Mouse (Mus musculus) thymus, postnatal 36 days (tissue): ENCODE results near the gene Notch2.
"Not testable (repeated sequence)": the region's sequence is repeated elsewhere in the genome, so short reads cannot be mapped to it uniquely, and the experiment has no call there.

Experiments used
- DNase-seq, 2 experiments: peaks; one replicate each; pipeline ENCODE4 v3.0.0; 2022; ENCODE audit warnings: mixed read lengths in 2 of 2

Notch2 gene

DNA sequence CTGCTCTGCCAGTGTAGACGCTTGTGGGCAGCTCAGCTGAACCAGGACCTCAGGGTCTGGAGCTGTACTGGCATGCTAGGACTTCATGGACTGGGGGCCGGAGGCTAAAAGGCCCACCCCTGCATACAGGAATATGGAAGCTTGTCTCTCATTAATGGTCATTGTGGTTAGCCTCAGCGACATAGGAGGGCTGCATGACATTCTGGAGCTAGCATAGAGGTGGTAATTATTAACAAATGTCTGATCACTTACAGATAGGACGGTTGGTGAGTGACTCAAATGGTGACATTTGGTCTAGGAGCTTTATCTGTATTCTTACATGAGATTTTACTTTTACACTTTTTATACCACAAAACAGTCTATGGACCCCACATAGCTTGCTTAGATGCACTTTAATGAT lies 92.8 kb downstream of the Notch2 start:
- DNase-seq: no peak

- DNase-seq: no peak
These were observed 93.4 kb downstream of the Notch2 start for GRCm38 (mm10) chr3:98106590-98107313.

GRCm38 (mm10) chr3:98108416-98108815 lies 95.1 kb downstream of the Notch2 start:
- no peak for DNase-seq

GRCm38 (mm10) chr3:98108866-98109265 lies 95.5 kb downstream of the Notch2 start:
- no peak for DNase-seq

DNA sequence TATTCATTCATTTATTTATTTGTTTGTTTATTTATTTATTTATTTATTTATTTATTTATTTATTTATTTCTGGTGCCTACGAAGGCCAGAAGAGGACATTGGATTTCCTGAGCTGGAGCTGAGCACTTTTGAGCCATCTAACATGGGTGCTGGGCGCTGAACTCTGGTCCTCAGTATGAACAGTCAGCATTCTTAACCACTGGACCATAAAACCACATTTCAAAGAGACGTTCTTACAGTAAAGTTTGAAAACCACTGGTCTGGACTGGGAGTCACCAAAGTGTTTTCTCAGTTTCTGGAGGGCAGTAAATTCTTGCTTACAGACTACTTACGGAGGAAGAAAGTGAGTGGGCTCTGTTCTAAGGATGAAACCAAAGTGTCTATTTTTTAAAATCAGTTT lies 97.3 kb downstream of the Notch2 start:
- DNase-seq: no peak

- no peak for DNase-seq
These were observed 104.9 kb downstream of the Notch2 start for GRCm38 (mm10) chr3:98118252-98118651.

DNA sequence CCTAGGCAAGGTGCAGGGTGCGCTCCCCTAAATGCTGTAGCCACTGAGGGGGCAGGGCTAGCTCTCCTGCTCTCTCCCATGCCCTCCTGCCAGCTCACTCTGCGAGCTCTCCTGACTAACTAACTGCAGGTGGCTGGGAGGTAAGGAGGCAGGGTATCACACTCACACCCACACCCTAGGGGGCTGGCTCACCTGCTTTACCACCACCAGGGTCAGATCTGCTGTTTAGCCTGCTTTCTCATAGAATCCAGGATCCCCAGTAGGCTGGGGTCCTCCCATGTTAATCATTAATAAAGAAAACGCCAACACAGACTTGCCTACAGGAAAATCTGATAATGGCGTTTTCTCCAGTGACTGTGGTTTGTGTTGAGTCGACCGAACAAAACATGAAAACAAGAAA lies 106.0 kb downstream of the Notch2 start:
- no peak for DNase-seq

DNA sequence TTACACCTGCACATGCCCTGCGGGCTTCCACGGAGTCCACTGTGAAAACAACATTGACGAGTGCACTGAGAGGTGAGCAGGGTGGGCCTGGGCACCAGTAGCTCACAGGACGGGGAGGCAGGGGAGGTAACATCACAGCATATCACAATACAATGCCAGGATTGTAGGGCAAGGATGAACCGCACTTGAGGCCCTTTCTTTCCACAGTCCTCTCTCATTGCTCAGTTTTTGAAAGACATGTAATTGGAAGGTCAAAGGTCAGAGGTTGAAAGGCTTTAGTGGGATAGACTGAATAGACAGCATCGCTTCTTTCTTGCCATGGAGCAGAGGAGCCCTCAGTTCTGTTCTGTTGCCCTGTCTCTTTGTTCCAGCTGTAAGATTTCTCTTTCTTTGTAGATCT lies 107.6 kb downstream of the Notch2 start:
- DNase-seq: no peak

DNA sequence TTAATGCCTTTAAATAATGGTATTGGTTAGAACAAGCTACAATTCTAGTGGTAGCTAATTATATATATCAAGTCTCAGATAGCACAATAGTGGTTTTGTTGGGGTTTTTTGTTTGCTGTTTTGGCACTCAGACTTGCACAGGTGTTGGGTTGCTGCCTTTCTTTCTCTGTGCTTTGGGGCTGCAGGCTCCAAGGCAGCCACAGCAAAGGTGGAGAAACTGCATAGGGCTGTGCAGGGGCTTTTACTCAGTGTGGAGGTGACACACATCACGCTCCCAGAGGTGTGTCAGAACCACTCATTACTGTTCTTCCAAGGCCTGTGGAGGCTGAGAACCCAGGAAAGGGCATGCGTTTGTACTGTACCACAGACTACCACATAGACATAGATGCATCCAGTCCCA lies 114.4 kb downstream of the Notch2 start:
- DNase-seq: no peak

DNA sequence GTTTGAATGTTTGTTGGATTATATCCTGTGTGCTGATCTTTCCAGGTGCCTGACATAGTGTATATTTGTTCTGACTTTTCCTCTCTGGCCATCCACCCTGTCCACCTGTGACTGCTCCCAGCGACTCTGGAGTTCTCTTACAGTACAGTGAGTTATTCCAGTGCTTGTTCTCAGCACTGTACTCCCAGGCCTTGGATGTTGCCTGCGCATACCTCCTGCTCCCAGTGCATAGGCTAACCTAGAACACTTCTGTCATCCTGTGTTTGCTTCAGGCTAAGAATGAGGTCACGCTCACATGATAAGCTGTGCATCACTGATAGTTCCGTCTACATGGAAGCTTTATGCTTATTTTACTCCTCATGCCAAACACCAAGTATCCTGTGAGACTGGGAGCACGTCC lies 115.4 kb downstream of the Notch2 start:
- no peak for DNase-seq

- DNase-seq: not testable (repeated sequence)
These were observed 118.8 kb downstream of the Notch2 start for GRCm38 (mm10) chr3:98132140-98132539.

DNA sequence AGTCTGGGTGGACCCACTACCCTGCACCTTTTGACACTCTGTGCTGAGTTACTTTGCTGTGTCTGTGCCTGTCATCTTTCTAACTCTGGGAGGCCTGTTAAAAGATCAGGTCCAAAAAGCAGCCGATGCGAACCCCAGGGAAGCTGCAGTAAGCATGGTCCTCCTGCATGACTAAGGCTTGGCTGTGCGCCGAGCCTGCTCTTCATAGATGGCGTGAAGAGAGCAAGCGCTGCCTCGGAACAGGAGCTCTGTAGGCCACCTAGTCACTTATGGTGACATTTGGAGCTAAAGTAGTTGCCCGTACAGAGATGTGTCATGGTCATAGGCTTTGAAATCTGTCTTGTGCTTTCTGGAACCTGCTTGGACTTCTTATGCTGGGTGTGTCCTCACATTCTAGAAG lies 119.3 kb downstream of the Notch2 start:
- no peak for DNase-seq

DNA sequence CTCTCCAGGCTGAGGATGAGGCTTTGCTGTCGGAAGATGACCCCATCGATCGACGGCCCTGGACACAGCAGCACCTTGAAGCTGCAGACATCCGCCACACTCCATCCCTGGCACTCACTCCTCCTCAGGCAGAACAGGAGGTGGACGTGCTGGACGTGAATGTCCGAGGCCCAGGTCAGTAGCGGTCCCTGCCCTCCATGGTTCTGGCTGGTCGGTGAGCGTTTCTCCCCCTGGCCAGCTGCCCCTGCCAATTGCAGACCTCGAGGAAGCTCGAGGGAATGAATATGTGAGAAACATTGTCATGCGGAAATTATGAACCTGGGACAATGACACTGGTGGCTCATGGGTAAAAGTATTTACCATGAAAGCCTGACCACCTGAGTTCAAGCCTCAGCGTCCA lies 128.1 kb downstream of the Notch2 start:
- no peak for DNase-seq

GRCm38 (mm10) chr3:98142862-98143261 lies 129.5 kb downstream of the Notch2 start:
- DNase-seq: no peak

DNA sequence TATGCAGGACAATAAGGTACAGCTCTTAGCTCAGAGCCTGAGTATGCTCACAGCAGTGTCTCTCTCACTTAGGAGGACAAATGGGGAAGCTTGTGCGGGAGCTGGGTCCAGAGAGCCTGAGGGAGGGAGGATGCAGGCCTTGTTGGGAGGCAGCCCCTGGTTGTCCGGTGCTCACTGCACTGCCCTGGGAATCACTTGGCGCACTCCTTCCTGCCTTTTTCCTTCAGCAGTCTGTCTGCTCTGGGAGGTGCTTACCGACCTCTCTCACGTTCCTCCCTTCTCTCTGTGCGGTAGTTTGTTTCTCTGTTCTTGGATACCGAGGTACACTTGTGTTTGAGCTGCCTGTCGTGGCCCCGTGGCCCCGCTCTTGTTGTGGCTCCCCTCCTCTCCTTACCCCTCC lies 131.9 kb downstream of the Notch2 start:
- no peak for DNase-seq

- DNase-seq: no peak
These were observed 133.4 kb downstream of the Notch2 start for GRCm38 (mm10) chr3:98146471-98147410.

DNA sequence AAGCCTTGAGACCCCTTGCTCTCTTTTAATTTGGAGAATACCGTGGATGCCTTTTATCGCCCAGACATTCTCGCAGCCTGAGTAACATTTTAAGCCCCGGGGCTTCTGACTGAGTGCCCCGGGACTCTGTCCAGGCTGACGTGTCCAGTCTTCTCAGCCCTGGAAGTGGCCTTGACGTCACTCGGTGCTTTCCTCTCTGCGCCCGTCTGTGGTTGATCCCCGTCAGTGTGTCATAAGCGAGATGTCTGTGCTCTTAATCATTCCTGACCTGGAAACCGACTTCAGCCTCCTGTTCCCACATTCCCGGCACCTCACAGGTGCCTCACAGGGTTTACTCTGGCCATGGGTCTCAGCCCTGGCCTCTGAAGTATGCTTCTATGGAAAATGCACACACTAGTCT lies 134.4 kb downstream of the Notch2 start:
- DNase-seq: no peak

GRCm38 (mm10) chr3:98149881-98150280 lies 136.6 kb downstream of the Notch2 start:
- no peak for DNase-seq

DNA sequence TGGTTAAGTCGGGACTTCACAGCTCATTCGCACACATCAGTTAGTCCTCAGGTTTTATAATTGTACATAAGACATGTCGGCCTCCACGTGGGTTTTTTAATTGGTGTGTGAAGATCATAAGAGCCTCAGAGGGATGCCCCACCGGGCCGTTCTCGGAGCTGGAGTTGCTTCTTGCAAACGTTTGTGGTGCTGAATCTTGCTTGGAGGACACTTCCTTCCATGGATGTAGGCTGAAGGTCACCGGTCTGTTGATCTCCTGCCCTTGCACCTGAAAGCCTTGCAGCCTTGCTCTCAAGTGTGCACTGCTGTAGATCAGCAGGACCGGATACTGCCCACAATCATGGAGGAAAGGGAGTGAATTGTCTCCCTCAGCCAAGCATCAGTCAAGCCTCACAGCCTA lies 137.7 kb downstream of the Notch2 start:
- DNase-seq: no peak

DNA sequence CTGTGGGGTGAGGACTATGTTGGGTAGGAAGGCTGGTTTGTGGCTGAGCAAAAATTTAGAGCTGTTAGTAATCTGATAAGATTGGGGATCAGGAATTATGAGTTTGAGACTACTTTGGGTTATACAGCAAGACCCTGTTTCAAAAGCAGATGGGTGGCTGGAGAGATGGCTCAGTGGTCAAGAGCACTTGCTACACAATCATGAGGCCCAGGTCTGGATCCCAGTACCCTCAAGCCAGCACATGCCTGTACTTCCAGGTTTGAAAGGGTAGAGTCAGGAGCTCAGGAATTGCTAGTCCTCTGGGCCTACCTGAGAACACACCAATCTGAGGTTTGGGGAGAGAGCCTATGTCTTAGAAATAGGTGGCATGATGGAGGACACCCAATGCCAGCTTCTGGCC lies 140.1 kb downstream of the Notch2 start:
- DNase-seq: no peak

- DNase-seq: no peak
These were observed 142.8 kb downstream of the Notch2 start for GRCm38 (mm10) chr3:98156158-98156557.

DNA sequence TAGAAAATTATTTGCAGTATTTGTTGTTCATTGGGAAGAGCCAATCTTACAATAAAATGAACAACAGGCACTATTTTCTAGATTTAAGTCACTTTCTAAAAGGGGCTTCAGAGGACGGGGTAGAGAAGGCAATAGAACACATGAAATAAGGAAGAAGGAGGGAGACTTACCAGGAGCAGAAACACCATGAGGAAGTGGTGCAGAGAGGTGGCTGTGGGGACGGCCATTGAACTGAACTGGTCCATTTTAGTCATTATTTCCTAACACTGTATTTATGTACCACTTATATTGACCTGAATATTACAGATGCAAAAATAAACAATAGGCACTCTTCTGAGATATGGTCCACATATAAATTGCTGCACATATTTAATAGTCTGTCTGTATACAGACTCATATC lies 143.7 kb downstream of the Notch2 start:
- no peak for DNase-seq

DNA sequence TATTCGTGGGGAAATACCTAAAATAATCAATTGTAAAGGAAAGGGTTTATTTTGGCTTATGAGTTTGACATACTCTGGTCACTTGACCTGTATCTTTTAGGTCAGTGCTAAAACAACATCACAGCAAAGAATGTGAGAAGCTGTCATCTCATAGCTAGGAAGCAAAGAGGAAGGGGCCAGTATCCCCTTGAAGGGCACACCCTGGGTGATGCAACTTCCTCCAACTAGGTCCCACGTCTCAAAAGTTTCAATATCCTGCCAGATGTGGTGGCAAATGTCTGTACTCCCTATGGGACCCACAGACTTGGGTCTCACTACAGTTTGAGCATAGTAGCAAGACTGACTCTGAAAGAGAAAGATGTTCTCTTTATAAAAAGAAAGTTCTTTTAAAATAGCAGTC lies 144.3 kb downstream of the Notch2 start:
- DNase-seq: no peak

DNA sequence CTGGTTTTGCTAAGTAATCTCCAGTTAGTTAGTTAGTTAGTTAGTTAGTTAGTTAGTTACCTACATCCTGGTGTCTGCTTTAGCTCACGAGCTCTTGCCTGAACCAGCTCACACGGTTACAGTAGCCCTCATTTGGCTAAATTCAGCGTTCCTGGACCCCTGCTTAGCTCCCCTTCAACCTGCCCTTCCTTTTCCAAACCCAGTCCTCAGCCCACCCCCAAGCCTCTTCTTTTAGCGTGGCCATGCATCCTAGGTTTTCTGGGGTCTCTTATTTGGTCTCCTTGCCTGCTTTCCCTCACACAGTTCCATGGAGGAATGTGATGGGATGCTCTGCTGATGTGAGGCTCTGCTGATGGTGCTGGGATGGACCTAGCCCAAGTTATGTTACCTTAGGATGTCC lies 145.3 kb downstream of the Notch2 start:
- DNase-seq: no peak
